Mouse (Mus musculus) forebrain, embryonic 13.5 days (tissue): ENCODE data around the gene Gm20388. TPM values are rescaled to one million over a fixed set of nuclear protein-coding genes. Genes with fewer than 3 reads are reported as not detected.

Experiments
- ATAC-seq: fragments of 200-750 bp; cut with Nextera tagmentation; 2 replicates; pipeline ENCODE4 v1.8.0; 2017
- H3K27ac ChIP-seq: fragments of 300-500 bp; sonication (generic); 2 replicates; pipeline ENCODE4 v1.5.1; 2015; ENCODE audit warnings: inconsistent platforms, mild to moderate bottlenecking, moderate library complexity
- H3K27me3 ChIP-seq: fragments of 300-500 bp; sonication (generic); 2 replicates; pipeline ENCODE4 v1.6.1; 2015; ENCODE audit warnings: mild to moderate bottlenecking, inconsistent platforms
- H3K36me3 ChIP-seq: fragments of 300-500 bp; sonication (generic); 2 replicates; pipeline ENCODE4 v1.6.1; 2015; ENCODE audit warnings: mild to moderate bottlenecking, inconsistent platforms; ENCODE audit not compliant: poor library complexity, severe bottlenecking
- H3K4me1 ChIP-seq: fragments of 300-500 bp; sonication (generic); 2 replicates; pipeline ENCODE4 v1.6.1; 2015; ENCODE audit warnings: inconsistent platforms
- H3K4me2 ChIP-seq: fragments of 300-500 bp; sonication (generic); 2 replicates; pipeline ENCODE4 v1.6.1; 2015; ENCODE audit warnings: inconsistent platforms, mild to moderate bottlenecking, moderate library complexity
- H3K4me3 ChIP-seq: fragments of 300-500 bp; sonication (generic); 2 replicates; pipeline ENCODE4 v1.5.1; 2015; ENCODE audit warnings: mild to moderate bottlenecking, inconsistent platforms
- H3K9ac ChIP-seq: fragments of 300-500 bp; sonication (generic); 2 replicates; pipeline ENCODE4 v1.6.1; 2015; ENCODE audit warnings: mild to moderate bottlenecking, inconsistent platforms
- H3K9me3 ChIP-seq: fragments of 300-500 bp; sonication (generic); replicated peaks from 2 replicates; pipeline ENCODE4 v1.6.1; 2016; ENCODE audit warnings: inconsistent platforms
- WGBS: fragments of 180-500 bp; shearing (Covaris S2); methylation state at CpG from one replicate; pipeline ENCODE4 v1.1.7; 2015; 5-methylcytosine and 5-hydroxymethylcytosine counted together
- polyA plus RNA-seq: library from polyadenylated mRNA; unstranded; fragments of >200 nt; fragmentation: Nextera tagmentation; extraction: Ambion mirVana; gene quantifications from 2 replicates; pipeline ENCODE4 v1.2.1, GENCODE M21; 2015

The Gm20388 gene
- polyA plus RNA-seq, 1 experiment from 2014 or later: 5.6 TPM

GRCm38 (mm10) chr8:123134149-123134713, 3223.6 kb downstream of the Gm20388 start:
- Histone ChIP-seq H3K4me1 (peaks cover 42% of the 10 kb centered on the region), H3K9me3 (0 out of 2 replicates have a peak, but pooled peaks cover 3% of the 10 kb centered on the region), H3K4me2 (no peak overlapping the region), H3K9ac (no peak overlapping the region), H3K36me3 (no peaks in the 10 kb centered on the region), H3K4me3 (no peak overlapping the region), H3K27me3 (no peaks in the 10 kb centered on the region), H3K27ac (peak overlapping the region; percentile 84; the same call in 1 of the 2 replicates)
- ATAC-seq: no peak
- WGBS: 78% methylated on average over 11 of the region's 11 CpGs

DNA sequence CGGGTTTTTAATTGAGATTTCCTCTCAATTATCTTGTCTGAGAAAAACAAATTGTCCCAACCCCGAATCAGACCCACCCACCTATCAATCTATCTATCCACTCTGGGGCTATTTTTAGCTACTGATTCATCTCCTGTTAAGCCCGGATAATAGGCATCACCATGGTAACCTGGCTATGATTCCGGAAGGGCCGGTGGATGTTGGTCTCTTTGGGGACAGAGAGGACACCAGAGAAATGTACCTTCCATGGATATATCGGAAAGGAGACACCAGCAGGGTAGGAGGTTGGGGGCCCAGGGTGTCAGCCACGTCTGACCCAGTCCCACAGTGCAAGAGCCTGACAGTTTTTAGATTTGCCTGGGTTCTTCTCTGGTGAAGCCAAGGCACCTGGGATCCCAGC, 3224.8 kb downstream of the Gm20388 start:
- WGBS: 8% methylated on average over 7 of the region's 7 CpGs
- Histone ChIP-seq H3K4me2 (peak overlapping the region; percentile 41), H3K27ac (peak overlapping the region; percentile 84), H3K4me1 (peaks cover 42% of the 10 kb centered on the region), H3K4me3 (no peak overlapping the region), H3K9me3 (0 out of 2 replicates have a peak, but pooled peaks cover 3% of the 10 kb centered on the region), H3K9ac (no peak overlapping the region), H3K27me3 (no peaks in the 10 kb centered on the region), H3K36me3 (no peaks in the 10 kb centered on the region)
- ATAC-seq: peak; percentile 44

DNA sequence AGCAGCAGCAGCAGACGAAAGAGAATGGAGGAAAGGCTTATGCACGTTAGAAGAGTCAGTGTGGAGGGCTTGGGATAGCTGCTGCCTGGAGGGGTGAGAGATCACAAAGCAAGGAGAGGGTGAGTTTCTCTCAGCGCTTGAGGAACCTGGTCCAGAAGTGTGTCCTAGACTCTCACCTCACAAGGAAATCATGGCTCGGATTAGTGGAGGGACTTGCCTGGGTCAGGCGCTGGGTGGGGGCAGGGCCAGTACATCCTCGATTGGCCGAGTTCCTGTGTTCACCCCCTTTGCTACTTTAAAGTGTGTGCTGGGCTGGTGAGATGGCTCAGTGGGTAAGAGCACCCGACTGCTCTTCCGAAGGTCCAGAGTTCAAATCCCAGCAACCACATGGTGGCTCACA, 3225.2 kb downstream of the Gm20388 start:
- Histone ChIP-seq H3K9me3 (0 out of 2 replicates have a peak, but pooled peaks cover 3% of the 10 kb centered on the region), H3K9ac (no peak overlapping the region), H3K4me1 (peaks cover 42% of the 10 kb centered on the region), H3K4me3 (no peak overlapping the region), H3K27me3 (no peaks in the 10 kb centered on the region), H3K36me3 (no peaks in the 10 kb centered on the region), H3K27ac (peak overlapping the region; percentile 84), H3K4me2 (peak overlapping the region; percentile 41)
- ATAC-seq: no peak
- 44% methylated on average over 9 of the region's 9 CpGs for WGBS

GRCm38 (mm10) chr8:123136287-123136686, 3225.6 kb downstream of the Gm20388 start:
- Histone ChIP-seq H3K27me3 (no peaks in the 10 kb centered on the region), H3K4me2 (no peak overlapping the region), H3K4me1 (peaks cover 42% of the 10 kb centered on the region), H3K4me3 (no peak overlapping the region), H3K36me3 (no peaks in the 10 kb centered on the region), H3K27ac (no peak overlapping the region), H3K9ac (no peak overlapping the region), H3K9me3 (0 out of 2 replicates have a peak, but pooled peaks cover 3% of the 10 kb centered on the region)
- ATAC-seq: no peak
- WGBS: 85% methylated on average over 9 of the region's 9 CpGs

DNA sequence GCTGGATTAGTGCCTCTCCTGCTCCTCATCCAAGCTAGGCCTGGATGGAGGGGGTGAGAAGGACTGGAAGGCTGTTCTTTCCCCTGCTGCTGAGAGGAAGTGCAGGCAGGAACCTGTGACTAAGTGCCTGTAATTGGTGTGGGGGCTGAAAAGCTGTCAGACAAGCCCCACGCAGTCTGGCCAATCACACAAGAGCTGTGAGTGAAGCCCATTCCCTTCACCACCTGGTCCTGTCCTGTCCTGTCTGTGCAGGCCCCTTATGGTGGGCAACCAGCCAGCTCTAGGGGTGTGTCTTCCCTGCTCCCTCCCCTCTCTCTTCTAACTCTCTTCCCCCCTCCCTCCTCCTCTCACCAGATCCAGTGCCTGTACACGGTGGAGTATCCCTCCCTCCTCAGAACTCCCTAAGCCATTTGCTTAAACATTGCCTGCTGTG, 3227.0 kb downstream of the Gm20388 start:
- H3K4me2 ChIP-seq: no peak overlapping the region
- peak; percentile 89 for ATAC-seq
- 0 out of 2 replicates have a peak, but pooled peaks cover 3% of the 10 kb centered on the region for H3K9me3 ChIP-seq
- no peak overlapping the region for H3K4me3 ChIP-seq
- 4% methylated on average over 2 of the region's 2 CpGs for WGBS
- H3K9ac ChIP-seq: 0 out of 2 replicates have a peak overlapping the region, but pooled peaks have one; percentile 22
- H3K36me3 ChIP-seq: no peaks in the 10 kb centered on the region
- H3K4me1 ChIP-seq: peaks cover 42% of the 10 kb centered on the region
- H3K27ac ChIP-seq: peak overlapping the region; percentile 85
- H3K27me3 ChIP-seq: no peaks in the 10 kb centered on the region

DNA sequence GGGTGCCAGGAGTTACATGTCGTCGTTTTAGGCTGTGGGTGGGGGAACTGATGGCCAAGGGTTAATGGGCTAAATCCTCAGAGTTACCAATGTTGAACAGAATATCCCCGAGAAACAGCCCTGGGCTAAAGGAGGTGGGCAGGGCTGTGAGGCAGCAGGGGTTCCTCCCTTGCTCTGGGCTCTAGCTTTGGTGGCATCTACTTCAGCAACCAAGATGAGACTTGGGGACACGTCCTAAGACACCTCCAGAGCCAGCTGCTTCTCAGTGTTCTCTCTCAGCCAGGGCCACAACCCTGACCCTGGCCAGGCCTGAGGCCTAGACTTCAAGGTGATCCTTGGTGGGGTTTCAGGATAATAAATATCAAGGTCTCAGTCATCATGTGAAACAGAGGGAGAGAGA, 3228.1 kb downstream of the Gm20388 start:
- H3K4me3 ChIP-seq: no peak overlapping the region
- H3K27me3 ChIP-seq: no peaks in the 10 kb centered on the region
- H3K9ac ChIP-seq: no peak overlapping the region
- no peaks in the 10 kb centered on the region for H3K9me3 ChIP-seq
- ATAC-seq: no peak
- WGBS: 64% methylated on average over 4 of the region's 4 CpGs
- H3K4me2 ChIP-seq: no peak overlapping the region
- H3K36me3 ChIP-seq: no peaks in the 10 kb centered on the region
- peaks cover 42% of the 10 kb centered on the region for H3K4me1 ChIP-seq
- H3K27ac ChIP-seq: no peak overlapping the region

DNA sequence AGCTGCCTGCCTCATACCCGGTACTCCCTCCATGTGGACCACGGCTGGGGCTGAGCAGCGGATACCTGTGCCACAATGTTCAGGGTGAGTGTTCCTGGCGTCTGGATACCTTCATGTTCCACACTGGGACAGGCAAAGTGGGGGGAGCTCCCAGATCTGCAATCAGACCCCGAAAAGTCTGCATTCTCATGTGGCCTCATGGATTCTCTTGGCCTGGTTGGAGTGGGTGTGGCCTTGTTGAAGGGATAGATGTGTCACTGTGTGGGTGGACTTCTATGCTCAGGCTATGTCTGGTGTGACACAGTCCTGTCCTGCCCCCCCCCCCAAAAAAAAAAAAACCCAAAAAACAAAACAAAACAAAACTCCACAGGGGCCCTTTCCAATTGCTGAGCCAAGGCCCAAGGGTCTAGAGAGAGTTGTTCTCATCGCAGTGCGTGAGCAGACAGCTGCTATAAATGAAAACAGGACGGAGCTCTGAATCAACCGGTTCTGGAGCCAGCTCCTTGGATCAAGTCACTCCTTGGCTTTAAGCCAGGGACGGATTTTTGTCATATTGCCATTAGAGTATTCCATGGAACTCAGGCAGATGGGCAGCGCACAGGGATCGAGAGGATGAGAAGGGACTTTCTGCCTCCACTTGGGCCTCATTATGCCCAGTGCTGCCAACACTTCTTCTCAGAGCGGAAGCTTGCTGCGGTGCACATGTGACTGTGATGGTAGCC, 3231.3 kb downstream of the Gm20388 start:
- Histone ChIP-seq H3K9me3 (no peaks in the 10 kb centered on the region), H3K4me2 (no peak overlapping the region), H3K27ac (no peak overlapping the region), H3K9ac (no peak overlapping the region), H3K27me3 (no peaks in the 10 kb centered on the region), H3K36me3 (no peaks in the 10 kb centered on the region), H3K4me3 (no peak overlapping the region), H3K4me1 (peaks cover 19% of the 10 kb centered on the region)
- peak; percentile 41; the same call in 1 of the 2 replicates for ATAC-seq
- WGBS: 75% methylated on average over 14 of the region's 14 CpGs

DNA sequence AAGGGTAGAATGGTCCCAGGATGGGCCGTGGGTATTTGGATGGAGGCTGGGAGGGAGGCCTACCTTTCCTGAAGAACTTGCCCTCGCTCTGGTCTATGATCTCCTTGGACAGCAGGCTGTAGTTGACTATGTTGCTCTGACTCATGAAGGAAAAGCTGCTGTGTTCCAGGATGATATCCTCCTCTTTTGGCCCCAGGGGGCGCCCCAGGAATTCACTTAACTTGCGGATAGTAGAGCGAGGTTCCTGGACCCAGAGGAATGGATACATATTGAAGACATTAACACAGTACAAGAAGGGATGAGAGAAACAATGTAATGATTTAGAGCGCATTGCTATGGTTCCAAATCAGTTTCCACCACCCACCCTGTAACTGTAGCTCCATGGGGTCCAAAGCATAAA, 3234.6 kb downstream of the Gm20388 start:
- H3K4me1 ChIP-seq: no peaks in the 10 kb centered on the region
- H3K27ac ChIP-seq: no peak overlapping the region
- H3K4me2 ChIP-seq: no peak overlapping the region
- no peaks in the 10 kb centered on the region for H3K27me3 ChIP-seq
- 63% methylated on average over 6 of the region's 6 CpGs for WGBS
- H3K9me3 ChIP-seq: no peaks in the 10 kb centered on the region
- H3K9ac ChIP-seq: no peak overlapping the region
- no peaks in the 10 kb centered on the region for H3K36me3 ChIP-seq
- no peak overlapping the region for H3K4me3 ChIP-seq
- no peak for ATAC-seq

DNA sequence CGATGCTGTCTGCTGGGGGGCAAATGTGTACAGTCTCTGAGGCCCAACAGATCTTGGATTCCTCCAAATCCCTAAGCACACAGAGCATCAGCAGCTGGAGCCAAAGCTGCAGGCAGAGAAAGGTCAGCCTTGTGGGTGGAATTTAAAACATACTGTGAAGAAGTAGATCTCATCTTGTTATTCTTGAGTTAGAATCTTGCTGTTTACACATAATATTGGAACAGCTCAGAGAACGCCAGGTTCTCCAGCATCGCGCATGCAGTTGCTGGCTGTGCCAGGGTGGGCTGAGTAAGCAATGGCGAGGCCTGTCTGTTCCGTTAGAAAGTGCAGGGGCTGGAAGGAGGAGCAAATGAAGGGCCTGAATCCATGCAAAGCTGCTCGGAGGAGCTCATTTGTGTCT, 3235.7 kb downstream of the Gm20388 start:
- Histone ChIP-seq H3K4me1 (no peaks in the 10 kb centered on the region), H3K9me3 (no peaks in the 10 kb centered on the region), H3K4me3 (no peak overlapping the region), H3K4me2 (no peak overlapping the region), H3K9ac (no peak overlapping the region), H3K27me3 (no peaks in the 10 kb centered on the region), H3K36me3 (no peaks in the 10 kb centered on the region), H3K27ac (no peak overlapping the region)
- WGBS: 76% methylated on average over 7 of the region's 7 CpGs
- no peak for ATAC-seq

GRCm38 (mm10) chr8:123150737-123151171, 3240.1 kb downstream of the Gm20388 start:
- ATAC-seq: no peak
- Histone ChIP-seq H3K9ac (no peak overlapping the region), H3K27me3 (no peaks in the 10 kb centered on the region), H3K36me3 (no peaks in the 10 kb centered on the region), H3K9me3 (no peaks in the 10 kb centered on the region), H3K27ac (no peak overlapping the region), H3K4me3 (no peak overlapping the region), H3K4me1 (no peaks in the 10 kb centered on the region), H3K4me2 (no peak overlapping the region)
- 73% methylated on average over 9 of the region's 9 CpGs for WGBS

DNA sequence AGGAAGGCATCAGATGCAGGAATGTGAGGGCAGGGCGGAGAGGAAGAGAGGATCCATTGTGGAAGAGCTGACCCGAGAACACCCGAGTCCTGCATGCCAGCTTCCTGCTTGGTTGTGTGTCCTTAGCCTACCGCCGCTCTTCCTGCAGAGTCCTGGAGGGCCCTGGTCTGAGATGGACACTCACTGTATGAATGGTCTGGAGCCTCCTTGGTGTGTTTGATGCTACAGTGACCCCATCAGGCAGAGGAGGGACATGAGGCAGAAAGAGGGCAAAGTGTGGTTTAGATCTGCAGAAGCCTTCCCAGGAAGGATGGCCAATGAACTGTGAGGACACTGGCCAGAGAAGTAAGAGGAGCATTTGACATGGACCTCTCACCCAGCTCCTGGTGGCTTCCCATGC, 3244.5 kb downstream of the Gm20388 start:
- H3K4me1 ChIP-seq: no peaks in the 10 kb centered on the region
- no peak overlapping the region for H3K4me2 ChIP-seq
- 88% methylated on average over 5 of the region's 5 CpGs for WGBS
- H3K36me3 ChIP-seq: no peaks in the 10 kb centered on the region
- H3K4me3 ChIP-seq: no peak overlapping the region
- H3K27ac ChIP-seq: no peak overlapping the region
- no peak for ATAC-seq
- no peaks in the 10 kb centered on the region for H3K9me3 ChIP-seq
- no peak overlapping the region for H3K9ac ChIP-seq
- no peaks in the 10 kb centered on the region for H3K27me3 ChIP-seq

GRCm38 (mm10) chr8:123156070-123156773, 3245.6 kb downstream of the Gm20388 start:
- no peak for ATAC-seq

More at GRCm38 (mm10) chr8:123156070-123156773, 3245.6 kb downstream of the Gm20388 start:
- Histone ChIP-seq H3K9me3 (no peaks in the 10 kb centered on the region), H3K4me1 (no peaks in the 10 kb centered on the region), H3K27me3 (no peaks in the 10 kb centered on the region), H3K36me3 (no peaks in the 10 kb centered on the region), H3K4me3 (no peak overlapping the region), H3K9ac (no peak overlapping the region), H3K27ac (no peak overlapping the region), H3K4me2 (no peak overlapping the region)
- WGBS: 84% methylated on average over 9 of the region's 9 CpGs
